Mouse (Mus musculus) MEL (cell line): ENCODE results near the gene Chrng. TPM values are rescaled to one million over a fixed set of nuclear protein-coding genes. Genes with fewer than 3 reads are reported as not detected.
A peak's percentile ranks its signal among the peaks of the same experiment; 100 is the strongest.

ENCODE experiments used
- DNase-seq: peaks from one replicate; pipeline ENCODE4 v3.0.0; 2011; ENCODE audit warnings: low read depth, low spot score
- H3K27ac ChIP-seq: 2 replicates; pipeline ENCODE4 v1.5.1; 2012; ENCODE audit warnings: low read depth, mild to moderate bottlenecking, control low read depth, low read length, moderate library complexity; ENCODE audit not compliant: control insufficient read depth
- H3K27me3 ChIP-seq, 2 experiments: fragments of 150-350 bp in 1 of 2; sonication (generic) in 1 of 2; 2 replicates each; pipeline ENCODE4 v1.6.1; 2012; ENCODE audit warnings: low read length in 2 of 2, mild to moderate bottlenecking in 2 of 2, improper control_type of control experiment in 1 of 2, moderate library complexity in 1 of 2; ENCODE audit not compliant: insufficient read depth in 2 of 2, control insufficient read depth in 1 of 2
- H3K36me3 ChIP-seq, 2 experiments: 2 replicates each; pipeline ENCODE4 v1.6.1; 2012 to 2014; ENCODE audit warnings: low read length in 2 of 2, improper control_type of control experiment in 1 of 2, inconsistent platforms in 1 of 2, mild to moderate bottlenecking in 1 of 2; ENCODE audit not compliant: insufficient read depth in 2 of 2, control insufficient read depth in 1 of 2
- H3K4me1 ChIP-seq, 2 experiments: fragments of 150-350 bp in 1 of 2; sonication (generic) in 1 of 2; 2 replicates each; pipeline ENCODE4 v1.6.1; 2012; ENCODE audit warnings: low read length in 2 of 2, improper control_type of control experiment in 1 of 2, mild to moderate bottlenecking in 1 of 2; ENCODE audit not compliant: insufficient read depth in 2 of 2, control insufficient read depth in 1 of 2
- H3K4me3 ChIP-seq, 2 experiments: fragments of 150-350 bp in 1 of 2; sonication (generic) in 1 of 2; 2 replicates each; pipeline ENCODE4 v1.5.1; 2012; ENCODE audit warnings: low read depth in 2 of 2, low read length in 2 of 2, mild to moderate bottlenecking in 2 of 2, moderate library complexity in 2 of 2, control low read depth in 1 of 2, improper control_type of control experiment in 1 of 2; ENCODE audit not compliant: control insufficient read depth in 1 of 2, insufficient read depth in 1 of 2
- H3K79me2 ChIP-seq: 2 replicates; pipeline ENCODE4 v1.6.1; 2012; ENCODE audit warnings: mild to moderate bottlenecking, low read length, moderate library complexity; ENCODE audit not compliant: control insufficient read depth, poor library complexity, insufficient read depth
- H3K9ac ChIP-seq: 2 replicates; pipeline ENCODE4 v1.6.1; 2012; ENCODE audit warnings: low read depth, mild to moderate bottlenecking, control low read depth, low read length, moderate library complexity; ENCODE audit not compliant: control insufficient read depth, poor library complexity, severe bottlenecking
- H3K9me3 ChIP-seq: fragments of 150-350 bp; sonication (generic); replicated peaks from 2 replicates; pipeline ENCODE4 v1.6.1; 2012; ENCODE audit warnings: mild to moderate bottlenecking, low read length, improper control_type of control experiment, moderate library complexity; ENCODE audit not compliant: insufficient read depth
- BHLHE40 ChIP-seq: IDR thresholded peaks from 2 replicates; pipeline ENCODE4 v1.6.1; 2012; ENCODE audit warnings: low read depth, mild to moderate bottlenecking, inconsistent platforms, low read length, improper control_type of control experiment, borderline replicate concordance
- CHD2 ChIP-seq: IDR thresholded peaks from 2 replicates; pipeline ENCODE4 v1.6.1; 2011; ENCODE audit warnings: low read length, improper control_type of control experiment
- CTCF ChIP-seq, 3 experiments: IDR thresholded peaks in 2 of 3; conservative IDR thresholded peaks in 1 of 3; 2 replicates each; pipeline ENCODE4 v1.5.1; 2011 to 2012; ENCODE audit warnings: low read length in 3 of 3, low read depth in 2 of 3, mild to moderate bottlenecking in 2 of 3, improper control_type of control experiment in 1 of 3, inconsistent platforms in 1 of 3, mixed read lengths in 1 of 3, moderate library complexity in 1 of 3; ENCODE audit not compliant: control insufficient read depth in 1 of 3, insufficient read depth in 1 of 3, poor library complexity in 1 of 3, severe bottlenecking in 1 of 3
- E2F4 ChIP-seq: IDR thresholded peaks from 2 replicates; pipeline ENCODE4 v1.6.1; 2011; ENCODE audit warnings: low read depth, low read length, improper control_type of control experiment, borderline replicate concordance
- ELF1 ChIP-seq: IDR thresholded peaks from 2 replicates; pipeline ENCODE4 v1.6.1; 2014; ENCODE audit warnings: low read depth, mild to moderate bottlenecking, inconsistent platforms, low read length, improper control_type of control experiment, moderate library complexity
- EP300 ChIP-seq, 2 experiments: IDR thresholded peaks; 2 replicates each; pipeline ENCODE4 v1.6.1; 2011; ENCODE audit warnings: improper control_type of control experiment in 2 of 2, low read length in 2 of 2, low read depth in 1 of 2, mild to moderate bottlenecking in 1 of 2
- GABPA ChIP-seq: IDR thresholded peaks from 2 replicates; pipeline ENCODE4 v1.6.1; 2012; ENCODE audit warnings: low read depth, mild to moderate bottlenecking, inconsistent platforms, low read length, improper control_type of control experiment, moderate library complexity
- GATA1 ChIP-seq: IDR thresholded peaks from 2 replicates; pipeline ENCODE4 v1.6.1; 2011; ENCODE audit warnings: low read depth, low read length, improper control_type of control experiment
- HCFC1 ChIP-seq: IDR thresholded peaks from 2 replicates; pipeline ENCODE4 v1.6.1; 2012; ENCODE audit warnings: low read depth, mild to moderate bottlenecking, inconsistent platforms, low read length, improper control_type of control experiment, moderate library complexity
- JUND ChIP-seq: IDR thresholded peaks from 2 replicates; pipeline ENCODE4 v1.6.1; 2011; ENCODE audit warnings: low read depth, mild to moderate bottlenecking, improper control_type of control experiment, low read length
- KAT2A ChIP-seq: conservative IDR thresholded peaks from 2 replicates; pipeline ENCODE4 v1.6.1; 2012; ENCODE audit warnings: low read depth, low read length, improper control_type of control experiment, inconsistent platforms
- MAFK ChIP-seq: IDR thresholded peaks from 2 replicates; pipeline ENCODE4 v1.6.1; 2011; ENCODE audit warnings: low read depth, mild to moderate bottlenecking, low read length, improper control_type of control experiment, borderline replicate concordance
- MAX ChIP-seq: IDR thresholded peaks from 2 replicates; pipeline ENCODE4 v1.6.1; 2011; ENCODE audit warnings: low read length, improper control_type of control experiment
- MAZ ChIP-seq: IDR thresholded peaks from 2 replicates; pipeline ENCODE4 v1.6.1; 2012; ENCODE audit warnings: low read depth, mild to moderate bottlenecking, inconsistent platforms, low read length, improper control_type of control experiment
- MXI1 ChIP-seq: IDR thresholded peaks from 2 replicates; pipeline ENCODE4 v1.6.1; 2011; ENCODE audit warnings: mild to moderate bottlenecking, low read depth, low read length, improper control_type of control experiment
- MYB ChIP-seq: IDR thresholded peaks from 2 replicates; pipeline ENCODE4 v1.6.1; 2011; ENCODE audit warnings: mild to moderate bottlenecking, low read depth, low read length, improper control_type of control experiment
- MYC ChIP-seq: IDR thresholded peaks from 2 replicates; pipeline ENCODE4 v1.6.1; 2011; ENCODE audit warnings: low read depth, mild to moderate bottlenecking, low read length, improper control_type of control experiment, moderate library complexity
- NELFE ChIP-seq: IDR thresholded peaks from 2 replicates; pipeline ENCODE4 v1.6.1; 2011; ENCODE audit warnings: low read depth, low read length, improper control_type of control experiment
- NRF1 ChIP-seq: IDR thresholded peaks from 2 replicates; pipeline ENCODE4 v1.6.1; 2014; ENCODE audit warnings: low read depth, mild to moderate bottlenecking, inconsistent platforms, low read length, improper control_type of control experiment, moderate library complexity; ENCODE audit not compliant: poor library complexity, insufficient read depth, severe bottlenecking
- POLR2A ChIP-seq, 2 experiments: IDR thresholded peaks; 2 replicates each; pipeline ENCODE4 v1.6.1; 2011 to 2012; ENCODE audit warnings: low read length in 2 of 2, mild to moderate bottlenecking in 2 of 2, control low read depth in 1 of 2, improper control_type of control experiment in 1 of 2, low read depth in 1 of 2, moderate library complexity in 1 of 2; ENCODE audit not compliant: control insufficient read depth in 1 of 2, insufficient read depth in 1 of 2, poor library complexity in 1 of 2
- RAD21 ChIP-seq: IDR thresholded peaks from 2 replicates; pipeline ENCODE4 v1.6.1; 2011; ENCODE audit warnings: mild to moderate bottlenecking, low read depth, low read length, improper control_type of control experiment
- SIN3A ChIP-seq: IDR thresholded peaks from 2 replicates; pipeline ENCODE4 v1.6.1; 2012; ENCODE audit warnings: low read length, improper control_type of control experiment, inconsistent platforms
- SMC3 ChIP-seq: IDR thresholded peaks from 2 replicates; pipeline ENCODE4 v1.6.1; 2011; ENCODE audit warnings: low read depth, low read length, improper control_type of control experiment
- TAL1 ChIP-seq: IDR thresholded peaks from 2 replicates; pipeline ENCODE4 v1.6.1; 2012; ENCODE audit warnings: mild to moderate bottlenecking, inconsistent platforms, low read length, moderate library complexity, mixed read lengths
- TBP ChIP-seq: IDR thresholded peaks from 2 replicates; pipeline ENCODE4 v1.8.0; 2011; ENCODE audit warnings: low read depth, low read length, improper control_type of control experiment
- TCF12 ChIP-seq: IDR thresholded peaks from 2 replicates; pipeline ENCODE4 v1.6.1; 2014; ENCODE audit warnings: low read depth, mild to moderate bottlenecking, inconsistent platforms, low read length, improper control_type of control experiment, moderate library complexity
- UBTF ChIP-seq: IDR thresholded peaks from 2 replicates; pipeline ENCODE4 v1.6.1; 2012; ENCODE audit warnings: low read depth, mild to moderate bottlenecking, inconsistent platforms, low read length, improper control_type of control experiment, moderate library complexity, borderline replicate concordance; ENCODE audit not compliant: insufficient read depth
- USF1 ChIP-seq: IDR thresholded peaks from 2 replicates; pipeline ENCODE4 v1.6.1; 2014; ENCODE audit warnings: low read depth, mild to moderate bottlenecking, inconsistent platforms, low read length, improper control_type of control experiment, moderate library complexity
- USF2 ChIP-seq, 2 experiments: IDR thresholded peaks; 2 replicates each; pipeline ENCODE4 v1.6.1; 2011 to 2012; ENCODE audit warnings: improper control_type of control experiment in 2 of 2, low read length in 2 of 2, borderline replicate concordance in 1 of 2, inconsistent platforms in 1 of 2, low read depth in 1 of 2, mild to moderate bottlenecking in 1 of 2; ENCODE audit not compliant: insufficient read depth in 1 of 2
- ZC3H11A ChIP-seq: IDR thresholded peaks from 2 replicates; pipeline ENCODE4 v1.6.1; 2012; ENCODE audit warnings: low read depth, mild to moderate bottlenecking, inconsistent platforms, low read length, improper control_type of control experiment
- ZKSCAN1 ChIP-seq: IDR thresholded peaks from 2 replicates; pipeline ENCODE4 v1.6.1; 2012; ENCODE audit warnings: low read depth, mild to moderate bottlenecking, inconsistent platforms, low read length, improper control_type of control experiment, moderate library complexity
- ZMIZ1 ChIP-seq: IDR thresholded peaks from 2 replicates; pipeline ENCODE4 v1.6.1; 2012; ENCODE audit warnings: low read depth, mild to moderate bottlenecking, inconsistent platforms, low read length, improper control_type of control experiment, moderate library complexity
- polyA plus RNA-seq, 2 experiments: library from polyadenylated mRNA; stranded (reverse) in 1 of 2; unstranded in 1 of 2; fragments of >175 nt in 1 of 2; fragments of >200 nt in 1 of 2; gene quantifications; 2 replicates each; pipeline versions ENCODE4 v1.2.1 to v1.2.4; 2012; ENCODE audit warnings: low replicate concordance in 2 of 2, low read depth in 1 of 2; ENCODE audit not compliant: insufficient read length in 2 of 2, insufficient read depth in 1 of 2, missing spikeins in 1 of 2
- total RNA-seq: library from RNA; depleted of rRNA; stranded (reverse); fragments of 300-350 nt; gene quantifications from 2 replicates; pipeline ENCODE4 v1.2.3, GENCODE M21; 2012

The Chrng gene
- total and polyA plus RNA-seq, 3 experiments, result not detected

DNA sequence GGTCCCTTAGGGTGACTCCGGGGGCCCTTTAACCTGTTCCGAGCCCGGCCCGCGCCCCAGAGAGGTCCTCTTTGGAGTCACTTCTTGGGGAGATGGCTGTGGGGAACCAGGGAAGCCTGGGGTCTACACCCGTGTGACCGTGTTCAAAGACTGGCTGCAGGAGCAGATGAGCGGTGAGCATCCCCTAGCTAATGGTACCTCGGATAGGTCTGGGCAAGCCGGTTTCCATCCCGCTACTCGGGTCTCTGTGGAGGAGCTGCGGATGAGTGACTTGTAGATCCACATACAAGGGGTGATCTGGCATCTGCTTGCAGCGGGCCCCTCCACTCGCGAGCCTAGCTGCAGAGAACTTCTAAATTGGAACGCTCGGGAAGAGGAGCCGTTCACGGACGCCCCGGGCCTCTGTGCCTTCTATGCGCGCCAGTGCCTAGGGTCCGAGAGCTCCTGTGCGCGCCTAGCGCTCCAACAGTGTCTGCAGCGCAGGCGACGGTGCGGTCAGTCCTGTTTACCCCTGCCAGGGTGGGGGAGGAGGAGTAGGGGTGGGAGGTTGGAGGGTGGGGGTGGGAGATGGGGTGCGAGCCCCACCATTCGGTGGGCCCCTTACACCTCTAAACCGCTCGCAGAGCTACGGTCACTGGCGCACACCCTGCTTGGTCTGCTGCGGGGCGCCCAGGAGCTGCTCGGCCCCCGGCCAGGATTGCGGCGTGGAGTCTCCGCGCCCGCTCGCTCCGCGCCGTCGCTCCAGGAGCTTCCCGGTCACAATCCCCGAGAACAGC lies 18.0 kb upstream of the Chrng start:
- Histone ChIP-seq H3K9ac (peak overlapping the region; percentile 40; the same call in 1 of the 2 replicates), H3K27me3 (peaks cover 5 to 6% of the 10 kb centered on the region in 2 experiments; a peak in 3 of 4 replicates), H3K36me3 (peaks cover 0 to 5% of the 10 kb centered on the region in 2 experiments; a peak in 2 of 4 replicates), H3K9me3 (no peaks in the 10 kb centered on the region), H3K4me3 (peak overlapping the region; percentile 55 to 62), H3K79me2 (no peaks in the 10 kb centered on the region), H3K4me1 (peaks cover 0 to 9% of the 10 kb centered on the region in 2 experiments; a peak in 2 of 4 replicates), H3K27ac (no peak overlapping the region)
- no peak for DNase-seq
- no peak for TF ChIP-seq GATA1
- no peak for TF ChIP-seq MAX
- no peak for TF ChIP-seq MXI1
- TF ChIP-seq MYB, result no peak
- no peak for TF ChIP-seq ZMIZ1
- TF ChIP-seq ZKSCAN1, result no peak
- TF ChIP-seq TBP, result no peak
- TF ChIP-seq TCF12, result no peak
- no peak for TF ChIP-seq E2F4
- no peak for TF ChIP-seq TAL1
- TF ChIP-seq MAZ, result no peak
- TF ChIP-seq USF1, result no peak
- TF ChIP-seq ELF1, result no peak
- TF ChIP-seq UBTF, result no peak
- TF ChIP-seq BHLHE40, result no peak
- no peak for TF ChIP-seq RAD21

DNA sequence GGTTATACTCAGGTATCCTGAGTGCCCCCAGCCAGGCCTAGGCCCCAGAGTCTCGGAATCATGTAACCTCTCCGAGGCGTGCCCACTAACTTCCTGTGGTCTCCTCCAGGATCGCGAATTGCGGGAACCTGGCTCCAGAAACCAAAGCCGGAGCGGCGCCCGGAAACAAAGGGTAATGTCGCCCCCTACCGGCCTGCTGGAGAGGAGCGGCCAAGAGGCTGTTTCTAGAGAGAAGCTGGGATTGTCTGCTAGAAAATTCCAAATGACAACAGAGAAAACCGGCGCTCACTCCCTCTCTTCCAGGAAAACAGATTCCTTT lies 17.5 kb upstream of the Chrng start:
- peak; percentile 66 for DNase-seq
- Histone ChIP-seq H3K4me1 (peaks cover 0 to 5% of the 10 kb centered on the region in 2 experiments; a peak in 1 of 4 replicates), H3K27me3 (peaks cover 5 to 7% of the 10 kb centered on the region in 2 experiments; a peak in 3 of 4 replicates), H3K79me2 (no peaks in the 10 kb centered on the region), H3K9ac (peak overlapping the region; percentile 40; the same call in 1 of the 2 replicates), H3K9me3 (no peaks in the 10 kb centered on the region), H3K27ac (no peak overlapping the region), H3K4me3 (peak overlapping the region; percentile 55 to 62), H3K36me3 (peaks cover 0 to under 1% of the 10 kb centered on the region in 2 experiments; a peak in 1 of 4 replicates)
- TF ChIP-seq HCFC1 (no peak), E2F4 (no peak), GABPA (no peak), CHD2 (no peak), POLR2A (IDR thresholded peaks at IDR 0.05; ENCODE audit: control insufficient read depth in 1 of 2, insufficient read depth in 1 of 2, low read depth in 1 of 2, low read length in 2 of 2, poor library complexity in 1 of 2) (no peak), UBTF (no peak), MYC (no peak), JUND (no peak), ZC3H11A (peak; percentile 63), TAL1 (no peak), ZMIZ1 (no peak), CTCF (IDR thresholded peaks at IDR 0.05 in 2 of 3, conservative IDR thresholded peaks at IDR 0.05 in 1 of 3; ENCODE audit: control insufficient read depth in 1 of 3, insufficient read depth in 1 of 3, low read depth in 2 of 3, low read length in 3 of 3, poor library complexity in 1 of 3, severe bottlenecking in 1 of 3) (peak; percentile 74 to 99 (median 91)), MAFK (no peak), SIN3A (no peak), USF2 (IDR thresholded peaks at IDR 0.05; ENCODE audit: borderline replicate concordance in 1 of 2, insufficient read depth in 1 of 2, low read depth in 1 of 2, low read length in 2 of 2) (no peak), EP300 (IDR thresholded peaks at IDR 0.05; ENCODE audit: low read depth in 1 of 2, low read length in 2 of 2) (no peak), NELFE (no peak), KAT2A (no peak), SMC3 (peak; percentile 64), NRF1 (no peak)
